Mouse (Mus musculus): ENCODE measurements around the gene Olfr695. TPM values are rescaled to one million over a fixed set of nuclear protein-coding genes. Genes with fewer than 3 reads are reported as not detected.

Olfr695 gene
- polyA plus RNA-seq, 1 experiment: not detected

- no peak for TF ChIP-seq CTCF (IDR thresholded peaks at IDR 0.05; ENCODE audit: borderline replicate concordance, control insufficient read depth, extremely low read depth, insufficient read depth, low read length, poor library complexity)
- no peak for TF ChIP-seq POLR2A (IDR thresholded peaks at IDR 0.05; ENCODE audit: control insufficient read depth, extremely low read depth, insufficient read depth, low read length, poor library complexity)
Observed at GRCm38 (mm10) chr7:106685382-106685781, 30.8 kb downstream of the Olfr695 start.

GRCm38 (mm10) chr7:106680484-106680883 lies 35.7 kb downstream of the Olfr695 start, which contains the start of gene Olfr693:
TSS of gene Olfr693 (minus strand) at chr7:106680584.
- Histone ChIP-seq H3K27ac (ENCODE audit: control insufficient read depth, insufficient read depth, low read length) (no peak within 1 kb of the TSS), H3K4me1 (replicated peaks; ENCODE audit: control insufficient read depth, insufficient read depth, low read length) (no peaks in the 10 kb centered on the region), H3K36me3 (ENCODE audit: control insufficient read depth, insufficient read depth, low read length) (no peaks in the 10 kb centered on the region), H3K27me3 (ENCODE audit: control insufficient read depth, insufficient read depth, low read length) (no peaks in the 10 kb centered on the region), H3K4me3 (ENCODE audit: control insufficient read depth, insufficient read depth, low read length) (no peak within 1 kb of the TSS)
- TF ChIP-seq POLR2A (IDR thresholded peaks at IDR 0.05; ENCODE audit: control insufficient read depth, extremely low read depth, insufficient read depth, low read length, poor library complexity) (no peak), CTCF (IDR thresholded peaks at IDR 0.05; ENCODE audit: borderline replicate concordance, control insufficient read depth, extremely low read depth, insufficient read depth, low read length, poor library complexity) (no peak)
- DNase-seq: no peak

More at GRCm38 (mm10) chr7:106685382-106685781, 30.8 kb downstream of the Olfr695 start:
- Histone ChIP-seq H3K4me3 (ENCODE audit: control insufficient read depth, insufficient read depth, low read length) (no peak overlapping the region), H3K4me1 (replicated peaks; ENCODE audit: control insufficient read depth, insufficient read depth, low read length) (no peaks in the 10 kb centered on the region), H3K27me3 (ENCODE audit: control insufficient read depth, insufficient read depth, low read length) (no peaks in the 10 kb centered on the region), H3K27ac (ENCODE audit: control insufficient read depth, insufficient read depth, low read length) (no peak overlapping the region), H3K36me3 (ENCODE audit: control insufficient read depth, insufficient read depth, low read length) (no peaks in the 10 kb centered on the region)
- 98% methylated on average over 2 of the region's 2 CpGs for WGBS
- no peak for DNase-seq

Other genes with a start within 250 kb of the Olfr695 start
- not detected in 2 replicates for gene Olfr693, start 35.8 kb downstream of the Olfr695 start, polyA plus RNA-seq (2012; rRNA removed)
- not detected in 2 replicates for gene Olfr694, start 24.6 kb downstream of the Olfr695 start, polyA plus RNA-seq (2012; rRNA removed)
- gene Olfr697, start 26.0 kb upstream of the Olfr695 start, polyA plus RNA-seq (2012; rRNA removed): not detected in 2 replicates
- gene Olfr698, start 39.0 kb upstream of the Olfr695 start, polyA plus RNA-seq (2012; rRNA removed): not detected in 2 replicates
- not detected in 2 replicates for gene Olfr699, start 76.8 kb upstream of the Olfr695 start, polyA plus RNA-seq (2012; rRNA removed)
- gene Olfr700, start 92.4 kb upstream of the Olfr695 start, polyA plus RNA-seq (2012; rRNA removed): not detected in 2 replicates
- gene Olfr701, start 97.7 kb upstream of the Olfr695 start, polyA plus RNA-seq (2012; rRNA removed): 0.09 TPM in 1 of 2 replicates, not detected in the other
- gene Olfr702, start 117.5 kb upstream of the Olfr695 start, polyA plus RNA-seq (2012; rRNA removed): not detected in 2 replicates
- not detected in 2 replicates for gene Olfr703, start 127.0 kb upstream of the Olfr695 start, polyA plus RNA-seq (2012; rRNA removed)
- gene Olfr704, start 146.8 kb upstream of the Olfr695 start, polyA plus RNA-seq (2012; rRNA removed): not detected in 2 replicates
- not detected in 2 replicates for gene Olfr705, start 160.5 kb upstream of the Olfr695 start, polyA plus RNA-seq (2012; rRNA removed)
- gene Olfr706, start 171.8 kb upstream of the Olfr695 start, polyA plus RNA-seq (2012; rRNA removed): not detected in 2 replicates
- gene Olfr707, start 184.8 kb upstream of the Olfr695 start, polyA plus RNA-seq (2012; rRNA removed): not detected in 2 replicates
- gene Olfr1532-ps1, start 191.6 kb upstream of the Olfr695 start, polyA plus RNA-seq (2012; rRNA removed): not detected in 2 replicates
- gene Olfr709-ps1, start 215.8 kb upstream of the Olfr695 start, polyA plus RNA-seq (2012; rRNA removed): not detected in 2 replicates
- not detected in 2 replicates for gene Olfr710, start 231.9 kb upstream of the Olfr695 start, polyA plus RNA-seq (2012; rRNA removed)
- gene Olfr6, start 247.5 kb upstream of the Olfr695 start, polyA plus RNA-seq (2012; rRNA removed): not detected in 2 replicates